Mouse (Mus musculus): Measurements from ENCODE around the gene Spib.

The Spib gene

DNA sequence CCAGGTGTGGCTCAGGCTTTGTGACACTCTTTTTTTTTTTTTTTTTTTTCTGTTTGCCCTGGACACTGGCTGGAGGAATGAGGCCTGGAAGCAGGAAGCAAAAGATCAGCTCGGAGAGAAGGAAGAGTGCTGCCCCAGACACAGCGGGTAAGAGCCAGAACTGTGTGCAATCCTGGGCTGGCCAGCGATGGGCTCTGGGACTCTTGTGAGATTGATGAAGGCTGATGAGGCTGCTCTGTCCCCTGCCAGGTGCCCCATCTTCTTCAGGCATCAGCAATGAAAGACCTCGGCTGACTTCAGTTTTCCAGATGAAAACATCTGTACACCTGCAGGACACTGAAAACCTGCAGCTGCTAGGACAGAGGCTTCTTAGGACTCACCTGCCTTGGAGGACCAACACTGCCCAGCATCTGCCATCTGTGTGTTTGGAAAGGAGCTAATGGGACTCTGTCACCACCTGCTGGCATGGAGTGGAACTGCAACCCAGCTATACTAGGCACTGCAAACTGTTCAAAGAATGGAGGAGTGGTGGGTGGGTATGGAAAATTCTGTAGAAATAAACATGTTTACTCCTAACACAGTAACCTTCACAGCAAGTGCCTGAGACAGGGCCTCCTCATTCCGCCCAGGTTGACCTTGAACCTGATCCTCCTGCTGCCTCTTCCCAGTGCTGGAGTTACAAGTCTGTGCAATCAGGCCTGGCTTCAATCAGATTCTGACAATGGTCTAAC, 46.9 kb downstream of the Spib start:
- peak; percentile 76 for DNase-seq

DNA sequence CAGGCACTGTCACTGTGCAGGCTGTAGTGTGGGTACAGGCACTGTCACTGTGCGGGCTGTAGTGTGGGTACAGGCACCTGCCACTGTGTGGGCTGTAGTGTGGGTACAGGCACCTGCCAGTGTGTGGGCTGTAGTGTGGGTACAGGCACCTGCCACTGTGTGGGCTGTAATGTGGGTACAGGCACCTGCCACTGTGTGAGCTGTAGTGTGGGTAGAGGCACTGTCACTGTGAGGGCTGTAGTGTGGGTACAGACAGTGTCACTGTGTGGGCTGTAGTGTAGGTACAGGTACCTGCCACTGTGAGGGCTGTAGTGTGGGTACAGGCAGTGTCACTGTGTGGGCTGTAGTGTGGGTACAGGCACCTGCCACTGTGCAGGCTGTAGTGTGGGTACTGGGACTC, 47.8 kb downstream of the Spib start:
- DNase-seq = no peak

DNA sequence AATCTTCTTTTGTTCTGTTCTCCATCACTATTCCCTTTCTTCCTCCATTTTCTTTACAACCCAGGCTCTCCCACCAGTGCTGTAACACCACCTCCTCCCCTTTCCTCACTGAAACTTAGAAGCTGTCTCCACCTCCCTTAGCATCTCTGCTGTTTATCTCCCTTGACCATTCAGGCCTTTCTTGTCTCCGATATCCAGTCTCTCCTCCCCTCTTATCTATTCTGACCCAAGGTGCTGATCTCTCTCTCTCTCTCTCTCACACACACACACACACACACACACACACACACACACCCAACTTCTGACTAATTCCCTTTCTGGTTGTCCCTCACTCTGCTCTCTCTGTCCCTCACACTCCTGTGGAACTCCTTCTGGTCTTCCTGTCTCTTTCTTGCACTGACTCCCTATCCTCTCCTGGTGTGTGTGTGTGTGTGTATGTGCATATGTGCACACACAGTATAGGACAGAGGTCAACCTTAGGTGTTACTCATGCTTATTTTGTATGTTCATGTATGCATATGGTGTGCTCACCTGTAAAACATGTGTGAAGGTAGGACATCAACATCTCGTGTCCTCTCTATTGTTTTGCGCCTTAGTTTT, 48.9 kb downstream of the Spib start:
- DNase-seq = no peak

Measured in right cerebral cortex, adult 18-20 months (tissue).